Mouse (Mus musculus) heart, embryonic 12.5 days (tissue): Measurements from ENCODE around the gene Chaf1b. TPM values are rescaled to one million over a fixed set of nuclear protein-coding genes. Genes with fewer than 3 reads are reported as not detected.

Experiments
- ATAC-seq: fragments of 200-750 bp; cut with Nextera tagmentation; 2 replicates; pipeline ENCODE4 v1.8.0; 2017; ENCODE audit warnings: moderate TSS enrichment, moderate library complexity; ENCODE audit not compliant: insufficient number of reproducible peaks, low FRiP score
- H3K27ac ChIP-seq: fragments of 300-500 bp; sonication (generic); 2 replicates; pipeline ENCODE4 v1.5.1; 2016; ENCODE audit warnings: mild to moderate bottlenecking, moderate library complexity; ENCODE audit not compliant: poor library complexity, severe bottlenecking
- H3K27me3 ChIP-seq: fragments of 300-500 bp; sonication (generic); replicated peaks from 2 replicates; pipeline ENCODE4 v1.6.1; 2016; ENCODE audit warnings: mild to moderate bottlenecking, moderate library complexity
- H3K36me3 ChIP-seq: fragments of 300-500 bp; sonication (generic); 2 replicates; pipeline ENCODE4 v1.6.1; 2016; ENCODE audit warnings: mild to moderate bottlenecking, moderate library complexity
- H3K4me1 ChIP-seq: fragments of 300-500 bp; sonication (generic); replicated peaks from 2 replicates; pipeline ENCODE4 v1.6.1; 2016; ENCODE audit warnings: mild to moderate bottlenecking
- H3K4me2 ChIP-seq: fragments of 300-500 bp; sonication (generic); 2 replicates; pipeline ENCODE4 v1.6.1; 2016; ENCODE audit warnings: mild to moderate bottlenecking, moderate library complexity
- H3K4me3 ChIP-seq: fragments of 300-500 bp; sonication (generic); 2 replicates; pipeline ENCODE4 v1.5.1; 2016; ENCODE audit warnings: mild to moderate bottlenecking
- H3K9ac ChIP-seq: fragments of 300-500 bp; sonication (generic); 2 replicates; pipeline ENCODE4 v1.6.1; 2016; ENCODE audit warnings: mild to moderate bottlenecking, moderate library complexity
- H3K9me3 ChIP-seq: fragments of 300-500 bp; sonication (generic); replicated peaks from 2 replicates; pipeline ENCODE4 v1.6.1; 2016; ENCODE audit warnings: mild to moderate bottlenecking, moderate library complexity
- WGBS: fragments of 180-500 bp; shearing (Covaris S2); methylation state at CpG from one replicate; pipeline ENCODE4 v1.1.7; 2016; 5-methylcytosine and 5-hydroxymethylcytosine counted together
- polyA plus RNA-seq: library from polyadenylated mRNA; unstranded; fragments of >200 nt; fragmentation: Nextera tagmentation; extraction: Ambion mirVana; gene quantifications from 2 replicates; pipeline ENCODE4 v1.2.1, GENCODE M21; 2016

The Chaf1b gene
- polyA plus RNA-seq = 49.0 and 56.3 TPM in 2 replicates

DNA sequence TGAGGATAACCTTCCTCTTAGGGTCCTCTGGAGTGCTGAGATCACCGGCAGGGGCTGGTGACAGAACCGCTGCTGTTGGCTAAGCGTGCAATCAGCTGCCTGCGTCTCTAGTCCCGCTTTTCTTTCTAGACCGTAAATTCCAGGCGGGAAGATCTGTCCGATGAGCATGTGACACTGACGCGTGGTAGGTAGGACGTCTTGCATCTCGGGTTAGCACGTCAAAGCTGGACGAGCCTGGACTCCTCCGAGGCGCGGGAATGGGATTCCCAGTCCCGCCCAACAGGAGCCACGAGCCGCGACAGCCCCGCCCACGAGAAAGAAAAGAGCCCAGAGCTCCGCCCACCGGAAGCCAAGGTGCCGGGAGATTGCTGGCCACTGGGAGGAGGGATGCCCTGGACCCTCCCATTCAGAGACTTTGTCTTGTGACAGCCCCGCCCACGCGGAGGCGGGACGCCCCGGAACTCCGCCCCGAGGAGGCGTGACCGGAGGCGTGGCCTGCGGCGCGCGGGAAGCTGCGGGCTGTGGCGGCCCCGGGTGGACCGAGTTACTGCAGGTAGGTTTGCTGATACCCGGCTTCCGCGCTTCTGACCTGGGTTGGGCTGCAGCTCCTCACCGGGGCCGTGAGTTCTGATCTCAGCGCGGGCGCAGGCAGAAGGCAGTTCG is at the start of gene Chaf1b:
Gene Chaf1b (plus strand): TSS at position 479 of the 663 bp plus-strand sequence.
- peak within 1 kb of the TSS; percentile 85 for H3K4me2 ChIP-seq
- H3K9me3 ChIP-seq = no peaks in the 10 kb centered on the region
- ATAC-seq = peak; percentile 97
- peak within 1 kb of the TSS; percentile 65 for H3K4me3 ChIP-seq
- H3K27me3 ChIP-seq = no peaks in the 10 kb centered on the region
- H3K27ac ChIP-seq = 0 out of 2 replicates have a peak within 1 kb of the TSS, but pooled peaks have one; percentile 3
- H3K9ac ChIP-seq = peak within 1 kb of the TSS; percentile 77
- WGBS = under 1% methylated on average over 54 of the region's 54 CpGs
- peaks cover 13% of the 10 kb centered on the region; the same call in 1 of the 2 replicates for H3K4me1 ChIP-seq
- peaks cover 19% of the 10 kb centered on the region for H3K36me3 ChIP-seq

DNA sequence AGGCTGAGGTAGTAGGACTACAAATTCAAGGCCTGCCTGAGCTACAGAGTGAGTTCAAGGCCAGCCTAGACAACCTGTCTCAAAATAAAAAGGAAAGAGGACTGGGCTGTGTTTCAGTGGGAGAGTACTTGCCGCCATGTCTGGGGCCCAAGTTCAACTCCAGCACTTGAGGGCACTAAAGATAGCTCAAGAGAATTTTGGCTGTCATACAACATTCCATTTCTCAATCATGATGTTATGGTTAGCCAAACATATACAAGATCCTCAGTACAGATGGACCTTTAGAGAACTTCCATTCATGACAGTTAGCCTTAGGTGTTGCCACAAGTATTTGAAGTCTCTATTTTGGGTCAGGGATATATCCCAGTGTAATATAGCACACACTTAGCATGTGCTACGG is 49.6 kb upstream of the Chaf1b start:
- WGBS = 64% methylated on average over 2 of the region's 2 CpGs
- peaks cover 20% of the 10 kb centered on the region for H3K4me1 ChIP-seq
- H3K27me3 ChIP-seq = no peaks in the 10 kb centered on the region
- no peaks in the 10 kb centered on the region for H3K9me3 ChIP-seq
- H3K9ac ChIP-seq = no peak overlapping the region
- no peaks in the 10 kb centered on the region for H3K36me3 ChIP-seq
- no peak overlapping the region for H3K27ac ChIP-seq
- no peak for ATAC-seq
- peak overlapping the region; percentile 79 for H3K4me2 ChIP-seq
- H3K4me3 ChIP-seq = no peak overlapping the region

DNA sequence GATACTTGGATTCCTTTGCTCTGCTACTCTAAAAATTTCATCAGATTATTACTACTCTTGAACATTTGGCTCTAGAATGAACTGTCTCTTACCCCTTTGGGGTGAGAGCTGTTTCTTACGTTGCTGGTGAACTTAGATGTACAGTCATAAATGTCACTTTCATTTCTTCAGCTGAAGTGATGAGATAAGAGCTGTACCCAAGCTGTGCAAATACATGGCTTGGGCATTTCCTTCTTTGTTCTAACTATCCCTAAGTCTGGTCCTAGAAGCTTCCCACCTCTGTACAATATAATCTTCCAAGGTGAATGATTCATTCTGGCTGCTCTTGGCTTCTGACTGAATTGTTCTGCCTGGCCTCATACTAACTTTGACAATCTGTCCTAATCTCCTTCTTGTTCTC is 44.7 kb upstream of the Chaf1b start:
- Histone ChIP-seq H3K27ac (no peak overlapping the region), H3K9me3 (no peaks in the 10 kb centered on the region), H3K4me1 (peaks cover 10% of the 10 kb centered on the region), H3K9ac (no peak overlapping the region), H3K4me2 (no peak overlapping the region), H3K36me3 (peaks cover 12% of the 10 kb centered on the region), H3K4me3 (no peak overlapping the region), H3K27me3 (no peaks in the 10 kb centered on the region)
- WGBS = 84% methylated on average over 1 of the region's 1 CpGs
- ATAC-seq = no peak

DNA sequence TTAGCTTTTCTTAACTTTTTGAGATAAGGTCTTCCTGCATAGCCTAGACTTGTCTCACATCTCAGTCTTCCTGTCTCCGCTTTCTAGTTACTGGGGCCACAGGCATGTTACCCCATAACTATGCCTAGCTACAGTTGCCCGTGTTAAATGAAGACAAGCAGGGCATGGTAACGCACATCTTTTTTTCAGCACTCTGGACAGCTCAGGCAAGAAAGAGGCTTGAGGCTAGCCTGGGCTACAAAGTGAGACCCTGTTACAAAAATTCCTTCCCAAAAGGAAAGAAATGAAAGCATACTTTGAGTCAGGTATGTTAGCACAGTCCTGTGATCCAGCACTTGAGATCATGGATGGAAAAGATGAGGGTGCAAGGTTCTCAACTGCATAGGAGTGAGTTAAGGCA is 33.2 kb upstream of the Chaf1b start:
- Histone ChIP-seq H3K4me1 (no peaks in the 10 kb centered on the region), H3K4me2 (no peak overlapping the region), H3K36me3 (peaks cover 87% of the 10 kb centered on the region), H3K4me3 (no peak overlapping the region), H3K27me3 (no peaks in the 10 kb centered on the region), H3K27ac (no peak overlapping the region), H3K9ac (no peak overlapping the region), H3K9me3 (no peaks in the 10 kb centered on the region)
- ATAC-seq = no peak
- WGBS = 92% methylated on average over 3 of the region's 3 CpGs

DNA sequence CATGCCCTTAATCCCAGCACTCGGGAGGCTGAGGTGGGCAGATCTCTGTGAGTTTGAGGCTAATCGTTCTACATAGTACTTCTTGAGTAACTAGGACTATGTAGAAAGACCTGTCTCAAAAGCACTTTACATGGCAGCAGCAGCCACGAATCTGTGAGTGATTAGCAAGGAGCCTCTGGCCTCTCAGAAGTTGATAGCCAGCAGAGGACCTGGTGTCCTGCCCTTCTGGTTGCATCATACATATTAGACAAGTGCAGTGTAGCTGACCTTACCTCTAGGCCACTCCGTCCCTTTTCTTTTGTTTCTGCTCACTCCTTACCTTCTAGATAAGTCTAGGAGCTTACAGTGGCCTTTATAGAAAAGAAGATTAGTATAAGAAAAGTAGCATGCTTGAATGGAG is 23.7 kb upstream of the Chaf1b start:
- 85% methylated on average over 4 of the region's 4 CpGs for WGBS
- Histone ChIP-seq H3K9ac (no peak overlapping the region), H3K4me3 (no peak overlapping the region), H3K27me3 (no peaks in the 10 kb centered on the region), H3K4me2 (no peak overlapping the region), H3K9me3 (no peaks in the 10 kb centered on the region), H3K4me1 (no peaks in the 10 kb centered on the region), H3K27ac (no peak overlapping the region), H3K36me3 (peaks cover 74% of the 10 kb centered on the region)
- ATAC-seq = no peak

DNA sequence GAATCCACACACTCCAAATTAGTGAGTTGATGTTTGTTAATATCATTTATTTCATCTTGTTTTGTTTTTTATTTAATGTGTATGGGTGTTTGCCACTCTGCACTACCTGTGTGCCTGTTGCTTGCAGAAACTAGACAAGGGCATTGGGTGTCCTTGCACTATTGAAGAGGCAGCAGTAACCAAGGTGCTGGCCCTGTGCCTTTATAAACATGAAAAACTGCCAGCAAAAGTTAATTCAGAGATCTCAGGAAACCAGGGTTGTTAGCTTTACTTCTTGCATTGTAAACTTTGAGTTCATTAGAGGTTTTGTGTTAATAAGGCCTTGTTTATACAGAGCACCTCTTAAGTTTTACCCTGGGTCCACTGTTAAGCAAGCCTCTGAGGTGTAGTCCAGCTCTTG is 23.0 kb upstream of the Chaf1b start:
- Histone ChIP-seq H3K4me2 (no peak overlapping the region), H3K4me3 (no peak overlapping the region), H3K27ac (no peak overlapping the region), H3K9me3 (no peaks in the 10 kb centered on the region), H3K9ac (no peak overlapping the region), H3K27me3 (no peaks in the 10 kb centered on the region), H3K36me3 (peaks cover 76% of the 10 kb centered on the region), H3K4me1 (no peaks in the 10 kb centered on the region)
- no peak for ATAC-seq

DNA sequence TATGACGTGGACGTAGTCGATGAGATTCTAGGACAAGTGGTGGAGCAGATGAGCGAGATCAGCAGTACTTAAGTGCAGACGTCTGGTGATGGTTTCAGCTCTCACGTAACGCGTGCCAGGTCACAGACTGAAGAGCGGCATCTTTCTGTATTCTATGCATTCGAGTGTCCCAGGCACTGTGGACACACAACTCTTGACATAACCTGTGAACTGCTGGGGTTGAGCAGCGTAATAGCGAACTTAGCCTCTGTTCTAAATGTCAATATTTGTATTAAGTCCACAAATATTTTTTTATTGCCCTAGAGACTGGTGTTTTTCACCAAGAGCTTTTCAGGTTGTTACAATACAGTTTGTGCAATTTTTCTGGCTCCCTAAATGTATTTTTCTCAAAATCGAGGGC is 8.9 kb upstream of the Chaf1b start:
- Histone ChIP-seq H3K4me3 (no peak overlapping the region), H3K4me1 (0 out of 2 replicates have a peak, but pooled peaks cover 4% of the 10 kb centered on the region), H3K27me3 (no peaks in the 10 kb centered on the region), H3K27ac (no peak overlapping the region), H3K4me2 (no peak overlapping the region), H3K9ac (no peak overlapping the region), H3K9me3 (no peaks in the 10 kb centered on the region), H3K36me3 (peaks cover 68% of the 10 kb centered on the region)
- no peak for ATAC-seq
- 88% methylated on average over 13 of the region's 13 CpGs for whole genome bisulfite sequencing

DNA sequence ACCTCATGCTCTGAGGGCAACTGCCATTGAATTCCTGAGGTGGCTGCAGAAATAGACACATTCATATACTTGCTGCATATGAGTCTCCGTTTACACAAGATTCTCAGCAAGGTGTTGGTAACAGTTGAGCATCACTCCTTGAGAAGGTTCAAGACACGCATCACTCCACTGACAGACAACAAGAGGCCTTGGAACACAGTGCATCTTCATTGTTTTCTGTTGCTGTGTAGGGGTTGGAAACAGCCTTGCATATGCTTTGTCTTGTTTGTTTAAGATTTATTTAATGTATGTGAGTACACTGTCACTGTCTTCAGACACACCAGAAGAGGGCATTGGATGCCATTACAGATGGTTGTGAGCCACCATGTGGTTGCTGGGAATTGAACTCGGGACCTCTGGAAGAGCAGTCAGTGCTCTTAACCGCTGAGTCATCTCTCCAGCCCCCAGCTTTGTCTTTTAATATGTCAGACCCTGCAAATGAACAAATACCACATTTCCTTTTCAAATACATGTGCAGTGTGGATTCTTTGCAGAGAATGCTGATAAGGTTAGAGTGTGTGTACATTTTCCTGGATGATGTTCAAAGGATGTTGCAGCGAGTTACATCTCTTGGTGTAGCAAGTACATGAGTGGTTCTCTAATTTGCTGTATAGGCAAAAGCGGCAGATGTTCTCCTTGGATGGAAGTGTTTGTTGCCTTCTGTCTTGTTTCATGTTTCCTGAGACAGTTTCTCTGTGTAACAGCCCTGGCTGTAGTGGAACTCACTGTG is 5.9 kb upstream of the Chaf1b start:
- Histone ChIP-seq H3K4me2 (no peak overlapping the region), H3K27me3 (no peaks in the 10 kb centered on the region), H3K9ac (no peak overlapping the region), H3K9me3 (no peaks in the 10 kb centered on the region), H3K36me3 (peaks cover 41% of the 10 kb centered on the region), H3K4me1 (0 out of 2 replicates have a peak, but pooled peaks cover 4% of the 10 kb centered on the region), H3K27ac (no peak overlapping the region), H3K4me3 (no peak overlapping the region)
- 74% methylated on average over 6 of the region's 6 CpGs for WGBS
- no peak for ATAC-seq

DNA sequence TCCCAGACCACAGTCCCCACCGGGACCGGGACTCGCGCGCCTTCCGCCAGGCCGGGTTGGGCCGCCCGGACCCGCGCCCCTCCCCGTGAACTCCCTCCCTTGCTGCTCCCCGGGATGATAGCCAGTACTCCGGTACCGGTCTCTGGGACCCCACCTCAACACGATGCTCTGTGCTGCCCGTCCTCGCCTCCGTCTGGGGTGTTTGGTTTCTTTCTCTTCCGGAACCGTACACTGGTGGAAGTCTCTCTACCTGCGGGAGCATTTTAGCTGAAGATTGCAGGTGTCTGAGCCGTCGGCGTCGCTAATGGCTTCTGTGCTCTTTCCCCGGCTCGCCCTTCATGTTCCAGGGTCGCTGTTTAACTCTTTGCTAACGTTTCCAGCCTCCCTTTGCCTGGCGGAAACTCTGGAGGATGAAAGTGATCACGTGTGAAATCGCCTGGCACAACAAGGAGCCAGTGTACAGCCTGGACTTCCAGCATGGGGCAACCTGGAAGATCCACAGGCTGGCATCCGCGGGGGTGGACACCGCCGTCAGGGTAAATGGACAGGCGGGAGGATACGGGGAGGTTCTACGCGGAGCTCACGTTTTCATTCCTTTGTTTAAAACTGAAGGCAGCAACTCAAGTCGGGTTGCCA is 503 bp downstream of the Chaf1b start:
- Histone ChIP-seq H3K9me3 (no peaks in the 10 kb centered on the region), H3K4me2 (peak overlapping the region; percentile 85), H3K9ac (peak overlapping the region; percentile 77), H3K36me3 (peaks cover 25% of the 10 kb centered on the region), H3K4me1 (peaks cover 13% of the 10 kb centered on the region; the same call in 1 of the 2 replicates), H3K27me3 (no peaks in the 10 kb centered on the region), H3K4me3 (peak overlapping the region; percentile 65), H3K27ac (0 out of 2 replicates have a peak overlapping the region, but pooled peaks have one; percentile 3)
- WGBS = 1% methylated on average over 43 of the region's 43 CpGs
- peak; percentile 16 for ATAC-seq

DNA sequence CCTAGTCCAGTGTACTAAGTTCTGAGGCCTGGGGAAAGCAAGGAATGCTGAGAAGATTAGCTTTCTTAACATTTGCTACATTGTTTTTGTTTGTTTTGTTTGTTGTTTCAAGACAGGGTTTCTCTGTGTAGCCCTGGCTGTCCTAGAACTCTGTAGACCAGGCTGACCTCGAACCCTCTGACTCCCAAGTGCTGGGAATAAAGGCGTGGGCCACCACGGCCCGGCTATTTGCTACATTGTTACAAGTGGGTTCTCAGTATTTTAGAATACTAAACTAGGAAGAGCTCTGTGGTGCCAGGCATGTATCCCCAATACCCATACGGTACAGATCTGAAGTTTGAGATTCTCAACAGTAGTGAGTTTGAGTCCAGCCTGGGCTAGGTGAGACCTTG is 1.0 kb downstream of the Chaf1b start:
- no peak for ATAC-seq
- Histone ChIP-seq H3K4me2 (peak overlapping the region; percentile 85), H3K9ac (peak overlapping the region; percentile 77), H3K4me3 (peak overlapping the region; percentile 65), H3K27ac (no peak overlapping the region), H3K9me3 (no peaks in the 10 kb centered on the region), H3K36me3 (peaks cover 31% of the 10 kb centered on the region), H3K27me3 (no peaks in the 10 kb centered on the region), H3K4me1 (peaks cover 13% of the 10 kb centered on the region; the same call in 1 of the 2 replicates)
- 63% methylated on average over 5 of the region's 5 CpGs for WGBS

DNA sequence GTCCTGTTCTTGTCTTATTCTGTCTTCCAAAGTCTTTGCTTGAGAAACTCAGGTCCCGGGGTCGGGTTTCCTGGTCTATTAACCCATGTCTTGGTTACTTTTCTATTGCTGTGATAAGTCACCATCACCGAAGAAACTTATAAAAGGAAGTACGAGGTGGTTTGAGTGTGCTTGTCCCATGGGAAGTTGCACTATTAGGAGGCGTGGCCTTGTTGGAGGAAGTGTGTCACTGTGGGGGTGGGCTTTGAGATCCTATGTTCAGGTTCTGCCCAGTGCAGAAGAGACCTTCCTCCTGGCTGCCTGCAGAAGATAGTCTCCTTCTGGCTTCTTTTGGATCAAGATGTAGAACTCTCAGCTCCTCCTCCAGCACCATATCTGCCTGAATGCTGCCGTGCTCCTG is 4.8 kb downstream of the Chaf1b start:
- ATAC-seq = no peak
- no peak overlapping the region for H3K4me3 ChIP-seq
- peaks cover 68% of the 10 kb centered on the region for H3K36me3 ChIP-seq
- H3K9me3 ChIP-seq = no peaks in the 10 kb centered on the region
- H3K4me2 ChIP-seq = no peak overlapping the region
- H3K27ac ChIP-seq = no peak overlapping the region
- peaks cover 13% of the 10 kb centered on the region; the same call in 1 of the 2 replicates for H3K4me1 ChIP-seq
- 85% methylated on average over 6 of the region's 6 CpGs for WGBS
- H3K9ac ChIP-seq = no peak overlapping the region
- H3K27me3 ChIP-seq = no peaks in the 10 kb centered on the region
